Mouse (Mus musculus): Measurements from ENCODE around the gene Syn3. TPM values are rescaled to one million over a fixed set of nuclear protein-coding genes. Genes with fewer than 3 reads are reported as not detected.
"Not testable (repeated sequence)": the region's sequence is repeated elsewhere in the genome, so short reads cannot be mapped to it uniquely, and the experiment has no call there.

The Syn3 gene
- polyA plus RNA-seq, 1 experiment from 2014 or later: 7.4 TPM

- ATAC-seq (ENCODE audit: low FRiP score, low TSS enrichment): no peak
- H3K27ac ChIP-seq (ENCODE audit: low read length): no peak overlapping the region
- no peak overlapping the region for H3K4me2 ChIP-seq (replicated peaks; ENCODE audit: low read depth, low read length)
- no peaks in the 10 kb centered on the region for H3K36me3 ChIP-seq (ENCODE audit: insufficient read depth, low read length)
- WGBS: 91% methylated on average over 6 of the region's 6 CpGs
- no peak overlapping the region for H3K9ac ChIP-seq (replicated peaks; ENCODE audit: low read length)
- no peaks in the 10 kb centered on the region for H3K4me1 ChIP-seq (ENCODE audit: insufficient read depth, low read length)
- no peak overlapping the region for H3K4me3 ChIP-seq (ENCODE audit: low read length)
- no peaks in the 10 kb centered on the region for H3K27me3 ChIP-seq (ENCODE audit: insufficient read depth, low read length)
- no peaks in the 10 kb centered on the region for H3K9me3 ChIP-seq (ENCODE audit: low read length)
Observed at GRCm38 (mm10) chr10:86134848-86135247, 363.8 kb downstream of the Syn3 start.

GRCm38 (mm10) chr10:86134336-86134735 is 364.4 kb downstream of the Syn3 start:
- 92% methylated on average over 5 of the region's 5 CpGs for WGBS
- no peaks in the 10 kb centered on the region for H3K9me3 ChIP-seq (ENCODE audit: low read length)
- H3K4me1 ChIP-seq (ENCODE audit: insufficient read depth, low read length): no peaks in the 10 kb centered on the region
- H3K27ac ChIP-seq (ENCODE audit: low read length): no peak overlapping the region
- no peak overlapping the region for H3K4me3 ChIP-seq (ENCODE audit: low read length)
- no peaks in the 10 kb centered on the region for H3K36me3 ChIP-seq (ENCODE audit: insufficient read depth, low read length)
- no peak overlapping the region for H3K4me2 ChIP-seq (replicated peaks; ENCODE audit: low read depth, low read length)
- no peaks in the 10 kb centered on the region for H3K27me3 ChIP-seq (ENCODE audit: insufficient read depth, low read length)
- no peak for ATAC-seq (ENCODE audit: low FRiP score, low TSS enrichment)
- H3K9ac ChIP-seq (replicated peaks; ENCODE audit: low read length): no peak overlapping the region

GRCm38 (mm10) chr10:86132420-86132956 is 366.2 kb downstream of the Syn3 start:
- no peak for ATAC-seq (ENCODE audit: low FRiP score, low TSS enrichment)
- no peak overlapping the region for H3K4me3 ChIP-seq (ENCODE audit: low read length)
- 55% methylated on average over 10 of the region's 10 CpGs for WGBS
- no peaks in the 10 kb centered on the region for H3K9me3 ChIP-seq (ENCODE audit: low read length)
- H3K9ac ChIP-seq (replicated peaks; ENCODE audit: low read length): no peak overlapping the region
- no peak overlapping the region for H3K4me2 ChIP-seq (replicated peaks; ENCODE audit: low read depth, low read length)
- H3K4me1 ChIP-seq (ENCODE audit: insufficient read depth, low read length): no peaks in the 10 kb centered on the region
- no peaks in the 10 kb centered on the region for H3K27me3 ChIP-seq (ENCODE audit: insufficient read depth, low read length)
- no peak overlapping the region for H3K27ac ChIP-seq (ENCODE audit: low read length)
- H3K36me3 ChIP-seq (ENCODE audit: insufficient read depth, low read length): no peaks in the 10 kb centered on the region

- H3K27me3 ChIP-seq (ENCODE audit: insufficient read depth, low read length): no peaks in the 10 kb centered on the region
- no peak overlapping the region for H3K9ac ChIP-seq (replicated peaks; ENCODE audit: low read length)
- no peak overlapping the region for H3K4me2 ChIP-seq (replicated peaks; ENCODE audit: low read depth, low read length)
- no peak for ATAC-seq (ENCODE audit: low FRiP score, low TSS enrichment)
- no peaks in the 10 kb centered on the region for H3K36me3 ChIP-seq (ENCODE audit: insufficient read depth, low read length)
- H3K4me3 ChIP-seq (ENCODE audit: low read length): no peak overlapping the region
- 92% methylated on average over 6 of the region's 6 CpGs for WGBS
- no peak overlapping the region for H3K27ac ChIP-seq (ENCODE audit: low read length)
- 0 out of 2 replicates have a peak, but pooled peaks cover 2% of the 10 kb centered on the region for H3K4me1 ChIP-seq (ENCODE audit: insufficient read depth, low read length)
- no peaks in the 10 kb centered on the region for H3K9me3 ChIP-seq (ENCODE audit: low read length)
Observed at GRCm38 (mm10) chr10:86129046-86129445, 369.6 kb downstream of the Syn3 start.

- Histone ChIP-seq H3K4me1 (ENCODE audit: insufficient read depth, low read length) (0 out of 2 replicates have a peak, but pooled peaks cover 3% of the 10 kb centered on the region), H3K4me2 (replicated peaks; ENCODE audit: low read depth, low read length) (no peak overlapping the region), H3K36me3 (ENCODE audit: insufficient read depth, low read length) (no peaks in the 10 kb centered on the region), H3K9ac (replicated peaks; ENCODE audit: low read length) (no peak overlapping the region), H3K27ac (ENCODE audit: low read length) (no peak overlapping the region), H3K4me3 (ENCODE audit: low read length) (no peak overlapping the region), H3K9me3 (ENCODE audit: low read length) (no peaks in the 10 kb centered on the region), H3K27me3 (ENCODE audit: insufficient read depth, low read length) (no peaks in the 10 kb centered on the region)
- ATAC-seq (ENCODE audit: low FRiP score, low TSS enrichment): 0 out of 2 replicates have a peak, but pooled peaks have one; percentile 27
- 82% methylated on average over 11 of the region's 11 CpGs for WGBS
Observed at GRCm38 (mm10) chr10:86126478-86126877, 372.2 kb downstream of the Syn3 start.

GRCm38 (mm10) chr10:86125421-86125820 is 373.3 kb downstream of the Syn3 start:
- H3K27me3 ChIP-seq (ENCODE audit: insufficient read depth, low read length): no peaks in the 10 kb centered on the region
- WGBS: 83% methylated on average over 2 of the region's 2 CpGs
- no peak for ATAC-seq (ENCODE audit: low FRiP score, low TSS enrichment)
- no peak overlapping the region for H3K4me3 ChIP-seq (ENCODE audit: low read length)
- H3K4me2 ChIP-seq (replicated peaks; ENCODE audit: low read depth, low read length): no peak overlapping the region
- H3K27ac ChIP-seq (ENCODE audit: low read length): no peak overlapping the region
- no peak overlapping the region for H3K9ac ChIP-seq (replicated peaks; ENCODE audit: low read length)
- H3K36me3 ChIP-seq (ENCODE audit: insufficient read depth, low read length): no peaks in the 10 kb centered on the region
- H3K4me1 ChIP-seq (ENCODE audit: insufficient read depth, low read length): 0 out of 2 replicates have a peak, but pooled peaks cover 3% of the 10 kb centered on the region
- H3K9me3 ChIP-seq (ENCODE audit: low read length): no peaks in the 10 kb centered on the region

GRCm38 (mm10) chr10:86124115-86124514 is 374.6 kb downstream of the Syn3 start:
- WGBS: 15% methylated on average over 4 of the region's 4 CpGs
- H3K36me3 ChIP-seq (ENCODE audit: insufficient read depth, low read length): no peaks in the 10 kb centered on the region
- no peak overlapping the region for H3K27ac ChIP-seq (ENCODE audit: low read length)
- ATAC-seq (ENCODE audit: low FRiP score, low TSS enrichment): peak; percentile 80
- H3K4me3 ChIP-seq (ENCODE audit: low read length): no peak overlapping the region
- H3K4me2 ChIP-seq (replicated peaks; ENCODE audit: low read depth, low read length): no peak overlapping the region
- no peaks in the 10 kb centered on the region for H3K27me3 ChIP-seq (ENCODE audit: insufficient read depth, low read length)
- H3K9ac ChIP-seq (replicated peaks; ENCODE audit: low read length): no peak overlapping the region
- no peaks in the 10 kb centered on the region for H3K9me3 ChIP-seq (ENCODE audit: low read length)
- H3K4me1 ChIP-seq (ENCODE audit: insufficient read depth, low read length): 0 out of 2 replicates have a peak, but pooled peaks cover 3% of the 10 kb centered on the region

GRCm38 (mm10) chr10:86123224-86123623 is 375.5 kb downstream of the Syn3 start:
- Histone ChIP-seq H3K4me2 (replicated peaks; ENCODE audit: low read depth, low read length) (no peak overlapping the region), H3K4me3 (ENCODE audit: low read length) (no peak overlapping the region), H3K9ac (replicated peaks; ENCODE audit: low read length) (no peak overlapping the region), H3K9me3 (ENCODE audit: low read length) (no peaks in the 10 kb centered on the region), H3K27me3 (ENCODE audit: insufficient read depth, low read length) (no peaks in the 10 kb centered on the region), H3K36me3 (ENCODE audit: insufficient read depth, low read length) (no peaks in the 10 kb centered on the region), H3K27ac (ENCODE audit: low read length) (no peak overlapping the region), H3K4me1 (ENCODE audit: insufficient read depth, low read length) (0 out of 2 replicates have a peak, but pooled peaks cover 3% of the 10 kb centered on the region)
- no peak for ATAC-seq (ENCODE audit: low FRiP score, low TSS enrichment)
- WGBS: 85% methylated on average over 2 of the region's 2 CpGs

- not testable (repeated sequence) for H3K27me3 ChIP-seq (ENCODE audit: insufficient read depth, low read length); H3K4me3 ChIP-seq (ENCODE audit: low read length); H3K9ac ChIP-seq (replicated peaks; ENCODE audit: low read length); ATAC-seq (ENCODE audit: low FRiP score, low TSS enrichment); H3K9me3 ChIP-seq (ENCODE audit: low read length); H3K27ac ChIP-seq (ENCODE audit: low read length); H3K4me2 ChIP-seq (replicated peaks; ENCODE audit: low read depth, low read length); H3K4me1 ChIP-seq (ENCODE audit: insufficient read depth, low read length); H3K36me3 ChIP-seq (ENCODE audit: insufficient read depth, low read length)
- WGBS: 96% methylated on average over 10 of the region's 10 CpGs
Observed at GRCm38 (mm10) chr10:86122456-86122855, 376.2 kb downstream of the Syn3 start.

- Histone ChIP-seq H3K4me2 (replicated peaks; ENCODE audit: low read depth, low read length) (no peak overlapping the region), H3K4me3 (ENCODE audit: low read length) (no peak overlapping the region), H3K4me1 (ENCODE audit: insufficient read depth, low read length) (peaks cover 4% of the 10 kb centered on the region; the same call in 1 of the 2 replicates), H3K36me3 (ENCODE audit: insufficient read depth, low read length) (no peaks in the 10 kb centered on the region), H3K27ac (ENCODE audit: low read length) (no peak overlapping the region), H3K9me3 (ENCODE audit: low read length) (no peaks in the 10 kb centered on the region), H3K27me3 (ENCODE audit: insufficient read depth, low read length) (no peaks in the 10 kb centered on the region), H3K9ac (replicated peaks; ENCODE audit: low read length) (no peak overlapping the region)
- ATAC-seq (ENCODE audit: low FRiP score, low TSS enrichment): no peak
- 76% methylated on average over 2 of the region's 2 CpGs for WGBS
Observed at GRCm38 (mm10) chr10:86116268-86116667, 382.4 kb downstream of the Syn3 start.
